Comparison of ENCODE assay signal across 23 mouse cellular contexts in genomic region chr11:67114261-67114660, GRCm38 (mm10). TPM values are rescaled to one million over a fixed set of nuclear protein-coding genes. Genes with fewer than 3 reads are reported as not detected.
"Had no signal": no experiment of that assay in that cellular context is flagged by ENCODE, and none has a peak within 500 bp of the region (broad histone marks: within the 10 kb centered on the region; RNA-seq: fewer than 3 reads in every experiment).

No protein-coding gene starts in this region.

- H3K9me3 ChIP-seq: neural tube, embryonic 13.5 days; neural tube, embryonic 15.5 days; stomach, embryonic 15.5 days had no signal

- H3K4me1 ChIP-seq: neural tube, embryonic 15.5 days; stomach, embryonic 15.5 days had no signal

- H3K27ac ChIP-seq: neural tube, embryonic 13.5 days; neural tube, embryonic 15.5 days; stomach, embryonic 15.5 days; stomach, postnatal 0 days had no signal

- H3K27me3 ChIP-seq: neural tube, embryonic 13.5 days; neural tube, embryonic 15.5 days; stomach, embryonic 15.5 days had no signal

- H3K4me2 ChIP-seq: neural tube, embryonic 13.5 days; neural tube, embryonic 15.5 days; stomach, embryonic 15.5 days had no signal

- H3K4me3 ChIP-seq: neural tube, embryonic 13.5 days; neural tube, embryonic 15.5 days; stomach, embryonic 15.5 days had no signal

- H3K36me3 ChIP-seq: neural tube, embryonic 13.5 days; neural tube, embryonic 15.5 days; stomach, embryonic 15.5 days had no signal

- DNase-seq: retina, postnatal 1 day; right cerebral cortex, adult 18-20 months; right cerebral cortex, postnatal 14 days; right cerebral cortex, postnatal 25 days; right cerebral cortex, postnatal 4 days; spleen, adult 18-20 months; thymus, adult 18-20 months; thymus, adult 2 months; thymus, postnatal 14 days; thymus, postnatal 25 days; thymus, postnatal 36 days; thymus, postnatal 4 days had no signal

- H3K9ac ChIP-seq: neural tube, embryonic 13.5 days; neural tube, embryonic 15.5 days; stomach, embryonic 15.5 days had no signal

RNA-seq across cellular contexts. Expression of gene Myh3, which starts 36.2 kb away (rescaled TPM):
- total RNA-seq: neutrophil, adult 5-6 weeks had no signal
- polyA plus RNA-seq: spleen, adult 2 months; urinary bladder, adult 2 months had no signal

RNA-seq across cellular contexts. Expression of gene Myh2, which starts 56.6 kb away (rescaled TPM):
- total RNA-seq: neutrophil, adult 5-6 weeks had no signal
- polyA plus RNA-seq: neural tube, embryonic 13.5 days; small intestine, adult 2 months; spleen, adult 2 months; stomach, embryonic 14.5 days; stomach, embryonic 15.5 days; testis, adult 2 months; thymus, postnatal 0 days had no signal
